In the genomic region with DNA sequence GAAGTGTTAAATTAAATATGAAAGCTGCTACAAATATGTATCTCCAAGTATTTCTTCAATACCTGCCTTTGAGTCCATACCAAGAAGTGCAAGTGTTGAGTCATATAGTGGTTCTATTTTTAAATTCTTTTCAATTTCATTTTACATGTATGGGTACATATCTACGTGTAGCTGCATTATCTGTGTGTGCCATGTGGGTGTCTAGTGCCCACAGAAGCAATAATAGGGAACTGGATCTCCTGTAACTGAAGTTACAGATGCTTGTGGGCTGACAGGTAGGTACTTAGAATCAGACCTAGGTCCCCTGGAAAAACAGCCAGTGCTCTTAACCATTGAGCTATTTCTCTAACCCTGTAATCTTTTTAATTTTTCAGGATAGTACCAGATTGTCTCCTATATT, we compare ENCODE assay signal across 31 mouse cellular contexts. TPM values are rescaled to one million over a fixed set of nuclear protein-coding genes. Genes with fewer than 3 reads are reported as not detected.
A peak's percentile ranks its signal among the peaks of the same experiment; 100 is the strongest.
DNase-seq lines count a peak whose midpoint lies in the region; ATAC-seq and TF ChIP-seq lines count a peak whose summit lies in the region.
"Had no signal": no experiment of that assay in that cellular context is flagged by ENCODE, and none has a peak within 500 bp of the region (broad histone marks: within the 10 kb centered on the region; RNA-seq: fewer than 3 reads in every experiment).

No protein-coding gene starts in this region.

- no peak overlapping the region for H3K4me2 ChIP-seq in liver, embryonic 13.5 days
- H3K4me2 ChIP-seq: embryonic facial prominence, embryonic 13.5 days; forebrain, embryonic 13.5 days; heart, embryonic 12.5 days; heart, embryonic 15.5 days; hindbrain, embryonic 13.5 days had no signal

- TF ChIP-seq CTCF in MEL (IDR thresholded peaks at IDR 0.05 in 2 of 3, conservative IDR thresholded peaks at IDR 0.05 in 1 of 3; ENCODE audit: control insufficient read depth in 1 of 3, insufficient read depth in 1 of 3, low read depth in 2 of 3, low read length in 3 of 3, poor library complexity in 1 of 3, severe bottlenecking in 1 of 3): no peak

- H3K4me1 ChIP-seq in MEL (ENCODE audit: control insufficient read depth in 1 of 2, insufficient read depth in 2 of 2, low read length in 2 of 2): peaks cover 5 to 10% of the 10 kb centered on the region in 2 experiments
- peaks cover 20% of the 10 kb centered on the region for H3K4me1 ChIP-seq in liver, embryonic 13.5 days (replicated peaks)
- H3K4me1 ChIP-seq: embryonic facial prominence, embryonic 10.5 days; embryonic facial prominence, embryonic 13.5 days; forebrain, embryonic 10.5 days; forebrain, embryonic 13.5 days; heart, embryonic 12.5 days; heart, embryonic 15.5 days; hindbrain, embryonic 10.5 days; hindbrain, embryonic 13.5 days had no signal

- DNase-seq in MEL (ENCODE audit: low read depth, low spot score): peak; percentile 65
- DNase-seq in MEL-GATA-1-ER (ENCODE audit: extremely low read depth, low read depth): peak; percentile 77
- DNase-seq in liver, embryonic 13.5 days: no peak
- no peak for DNase-seq in adrenal gland, postnatal 4 days (ENCODE audit: low spot score in 2 of 2)
- DNase-seq in layer of hippocampus, adult 18-20 months (ENCODE audit: low spot score in 2 of 2): no peak
- DNase-seq: adrenal gland, adult 2 months; adrenal gland, postnatal 14 days; cerebellum, adult 2 months; cerebellum, adult 9-11 months; cerebellum, postnatal 25 days; embryo, embryonic 11 days; gastrocnemius, postnatal 10 days; gastrocnemius, postnatal 36 days; heart, postnatal 10 days; heart, postnatal 36 days had no signal

- TF ChIP-seq EP300 in MEL (IDR thresholded peaks at IDR 0.05; ENCODE audit: low read depth in 1 of 2, low read length in 2 of 2): peak; percentile 79 to 84

- H3K27me3 ChIP-seq in MEL (ENCODE audit: control insufficient read depth in 1 of 2, insufficient read depth in 2 of 2, low read length in 2 of 2): no peaks in the 10 kb centered on the region
- H3K27me3 ChIP-seq in liver, embryonic 13.5 days: no peaks in the 10 kb centered on the region; the same call in 1 of the 2 replicates
- H3K27me3 ChIP-seq: embryonic facial prominence, embryonic 13.5 days; forebrain, embryonic 13.5 days; heart, embryonic 12.5 days; heart, embryonic 15.5 days; hindbrain, embryonic 13.5 days had no signal

- H3K4me3 ChIP-seq in MEL (ENCODE audit: control insufficient read depth in 1 of 2, insufficient read depth in 1 of 2, low read depth in 2 of 2, low read length in 2 of 2): no peak overlapping the region
- H3K4me3 ChIP-seq in liver, embryonic 13.5 days (replicated peaks): no peak overlapping the region
- H3K4me3 ChIP-seq: embryonic facial prominence, embryonic 10.5 days; embryonic facial prominence, embryonic 13.5 days; forebrain, embryonic 10.5 days; forebrain, embryonic 13.5 days; heart, embryonic 12.5 days; heart, embryonic 15.5 days; hindbrain, embryonic 10.5 days; hindbrain, embryonic 13.5 days had no signal

- no peak for TF ChIP-seq POLR2A in MEL (IDR thresholded peaks at IDR 0.05; ENCODE audit: control insufficient read depth in 1 of 2, insufficient read depth in 1 of 2, low read depth in 1 of 2, low read length in 2 of 2, poor library complexity in 1 of 2)

- peak; percentile 49; the same call in 1 of the 2 replicates for ATAC-seq in liver, embryonic 13.5 days (ENCODE audit: low read depth)
- ATAC-seq in megakaryocyte progenitor cell, adult 5-6 weeks (replicated peaks; ENCODE audit: poor library complexity): peak; percentile 51
- no peak for ATAC-seq in erythroblast, adult 5-6 weeks (replicated peaks; ENCODE audit: low FRiP score, poor library complexity, severe bottlenecking)
- ATAC-seq: CD4-positive, CD25-positive, alpha-beta regulatory T cell, adult 4 months; forebrain, embryonic 13.5 days; forebrain, embryonic 16.5 days; hindbrain, embryonic 16.5 days; inflammation-experienced regulatory T-cells, adult 6 months; intestine, postnatal 0 days; Patski had no signal

- peaks cover 0 to 18% of the 10 kb centered on the region in 2 experiments; a peak in 2 of 4 replicates for H3K36me3 ChIP-seq in MEL (ENCODE audit: control insufficient read depth in 1 of 2, insufficient read depth in 2 of 2, low read length in 2 of 2)
- no peaks in the 10 kb centered on the region for H3K36me3 ChIP-seq in liver, embryonic 13.5 days
- H3K36me3 ChIP-seq: embryonic facial prominence, embryonic 10.5 days; embryonic facial prominence, embryonic 13.5 days; forebrain, embryonic 10.5 days; heart, embryonic 12.5 days; heart, embryonic 15.5 days; hindbrain, embryonic 10.5 days; hindbrain, embryonic 13.5 days had no signal

- H3K9me3 ChIP-seq in MEL (replicated peaks; ENCODE audit: insufficient read depth, low read length): no peaks in the 10 kb centered on the region
- H3K9me3 ChIP-seq in liver, embryonic 13.5 days (replicated peaks): no peaks in the 10 kb centered on the region
- H3K9me3 ChIP-seq: embryonic facial prominence, embryonic 10.5 days; embryonic facial prominence, embryonic 13.5 days; forebrain, embryonic 10.5 days; forebrain, embryonic 13.5 days; heart, embryonic 12.5 days; heart, embryonic 15.5 days; hindbrain, embryonic 10.5 days; hindbrain, embryonic 13.5 days had no signal

- no peak for TF ChIP-seq RAD21 in MEL (IDR thresholded peaks at IDR 0.05; ENCODE audit: low read depth, low read length)

- 10% methylated on average over 1 of the region's 1 CpGs for WGBS in liver, embryonic 13.5 days (ENCODE audit: insufficient replicate concordance)

- no peak overlapping the region for H3K9ac ChIP-seq in MEL (ENCODE audit: control insufficient read depth, low read depth, low read length, poor library complexity, severe bottlenecking)
- no peak overlapping the region for H3K9ac ChIP-seq in liver, embryonic 13.5 days
- H3K9ac ChIP-seq: embryonic facial prominence, embryonic 13.5 days; forebrain, embryonic 13.5 days; heart, embryonic 12.5 days; heart, embryonic 15.5 days; hindbrain, embryonic 13.5 days had no signal

- H3K27ac ChIP-seq in MEL (ENCODE audit: control insufficient read depth, low read depth, low read length): no peak overlapping the region
- H3K27ac ChIP-seq in liver, embryonic 13.5 days: no peak overlapping the region
- H3K27ac ChIP-seq: embryonic facial prominence, embryonic 10.5 days; embryonic facial prominence, embryonic 13.5 days; forebrain, embryonic 10.5 days; forebrain, embryonic 13.5 days; heart, embryonic 15.5 days; hindbrain, embryonic 10.5 days; hindbrain, embryonic 13.5 days had no signal

- no peaks in the 10 kb centered on the region for H3K79me2 ChIP-seq in MEL (ENCODE audit: control insufficient read depth, insufficient read depth, low read length, poor library complexity)

TF ChIP-seq in MEL, 35 proteins besides CTCF, POLR2A, EP300 and RAD21:
- TF ChIP-seq TBP (IDR thresholded peaks at IDR 0.05; ENCODE audit: low read depth, low read length): peak; percentile 84
- TF ChIP-seq ETS1 (IDR thresholded peaks at IDR 0.05; ENCODE audit: low read depth, low read length): 0 out of 2 replicates have a peak, but pooled peaks have one; percentile 45
- TF ChIP-seq MEF2A (IDR thresholded peaks at IDR 0.05; ENCODE audit: extremely low read depth, insufficient replicate concordance, low read depth, low read length, poor library complexity, severe bottlenecking): 0 out of 2 replicates have a peak, but pooled peaks have one; percentile 21
- TF ChIP-seq ZMIZ1 (IDR thresholded peaks at IDR 0.05; ENCODE audit: low read depth, low read length): no peak
- TF ChIP-seq JUND (IDR thresholded peaks at IDR 0.05; ENCODE audit: low read depth, low read length): no peak
- no peak for TF ChIP-seq MXI1 (IDR thresholded peaks at IDR 0.05; ENCODE audit: low read depth, low read length)
- no peak for TF ChIP-seq E2F4 (IDR thresholded peaks at IDR 0.05; ENCODE audit: borderline replicate concordance, low read depth, low read length)
- 0 out of 2 replicates have a peak, but pooled peaks have one; percentile 2 for TF ChIP-seq SMC3 (IDR thresholded peaks at IDR 0.05; ENCODE audit: low read depth, low read length)
- peak; percentile 73 for TF ChIP-seq TCF12 (IDR thresholded peaks at IDR 0.05; ENCODE audit: low read depth, low read length)
- TF ChIP-seq TAL1 (IDR thresholded peaks at IDR 0.05; ENCODE audit: low read length): peak; percentile 81
- TF ChIP-seq MAZ (IDR thresholded peaks at IDR 0.05; ENCODE audit: low read depth, low read length): no peak
- no peak for TF ChIP-seq ZKSCAN1 (IDR thresholded peaks at IDR 0.05; ENCODE audit: low read depth, low read length)
- TF ChIP-seq GATA1 (IDR thresholded peaks at IDR 0.05; ENCODE audit: low read depth, low read length): peak; percentile 65
- TF ChIP-seq UBTF (IDR thresholded peaks at IDR 0.05; ENCODE audit: borderline replicate concordance, insufficient read depth, low read depth, low read length): no peak
- no peak for TF ChIP-seq MYB (IDR thresholded peaks at IDR 0.05; ENCODE audit: low read depth, low read length)
- 0 out of 2 replicates have a peak, but pooled peaks have one; percentile 13 for TF ChIP-seq MYC (IDR thresholded peaks at IDR 0.05; ENCODE audit: low read depth, low read length)

RNA-seq across cellular contexts. Expression of gene Ppt1, which starts 24.9 kb away (rescaled TPM):
- 12.5 and 13.1 TPM in 2 replicates for total RNA-seq in MEL (2012; rRNA removed)
- 10 to 100 TPM in 1 of 2 experiments, not detected in 1; 19.9 TPM for polyA plus RNA-seq in MEL (2012; ENCODE audit: insufficient read depth in 1 of 2, insufficient read length in 2 of 2, low read depth in 1 of 2, low replicate concordance in 2 of 2, missing spikeins in 1 of 2)
- polyA plus RNA-seq in liver, embryonic 13.5 days (2015; fragmentation: Nextera tagmentation; extraction: Ambion mirVana): 20.8 and 22.8 TPM in 2 replicates
- 120 and 123 TPM in 2 replicates for total RNA-seq in megakaryocyte progenitor cell, adult 5-6 weeks (2015)
- 71.5 and 79.3 TPM in 2 replicates for total RNA-seq in megakaryocyte progenitor cell, adult 5-6 weeks (2017)
- total RNA-seq in adrenal gland, postnatal 4 days (2021): 10 to 100 TPM; 74.6 to 78.1 TPM
- total RNA-seq in erythroblast, adult 5-6 weeks (2015; ENCODE audit: low replicate concordance): 33.6 and 48.4 TPM in 2 replicates
- total RNA-seq in erythroblast, adult 5-6 weeks (2017; ENCODE audit: low replicate concordance): 12.9 and 14.9 TPM in 2 replicates
- 10 to 100 TPM; 84.3 to 92.4 TPM for total RNA-seq in layer of hippocampus, adult 18-20 months (2021)

Comparison
In these comparisons a context has a peak if more than half of its experiments do, and no peak if none do; other contexts are left out.
1. DNase-seq: peak in MEL (single experiment) and MEL-GATA-1-ER (single experiment); none in liver, embryonic 13.5 days (single experiment), adrenal gland, postnatal 4 days (0 of 2) and layer of hippocampus, adult 18-20 months (0 of 2).